ENCODE assay signal across 10 mouse cellular contexts in the genomic region with DNA sequence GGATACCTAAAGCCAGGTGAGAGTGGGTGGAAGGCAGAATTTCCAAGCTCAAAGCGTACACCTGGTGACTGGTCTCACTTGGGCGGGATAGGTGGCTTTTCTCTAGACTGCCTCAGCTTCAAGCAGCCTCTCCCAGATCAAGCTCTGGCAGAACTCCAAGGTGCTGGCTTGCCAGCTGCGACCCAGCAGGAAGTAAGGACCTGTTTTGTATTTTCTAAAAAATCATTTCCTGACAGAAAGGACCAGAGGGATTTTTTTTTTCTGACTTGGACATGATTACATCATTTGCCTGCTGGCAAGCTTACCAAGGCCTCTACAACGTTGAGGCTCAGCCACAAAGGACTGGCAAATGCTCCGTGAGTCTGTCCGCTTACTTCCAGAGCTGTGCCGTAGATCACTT. TPM values are rescaled to one million over a fixed set of nuclear protein-coding genes. Genes with fewer than 3 reads are reported as not detected.
A peak's percentile ranks its signal among the peaks of the same experiment; 100 is the strongest.
DNase-seq lines count a peak whose midpoint lies in the region; ATAC-seq and TF ChIP-seq lines count a peak whose summit lies in the region.
"Had no signal": no experiment of that assay in that cellular context is flagged by ENCODE, and none has a peak within 500 bp of the region (broad histone marks: within the 10 kb centered on the region; RNA-seq: fewer than 3 reads in every experiment).

No protein-coding gene starts in this region.

- peaks cover 13% of the 10 kb centered on the region for H3K27me3 ChIP-seq in heart, embryonic 11.5 days (ENCODE audit: control insufficient read depth, insufficient read depth, low read length)
- H3K27me3 ChIP-seq in lung, embryonic 14.5 days (ENCODE audit: insufficient read depth, low read length) = peaks cover 17% of the 10 kb centered on the region
- H3K27me3 ChIP-seq in hindbrain, embryonic 10.5 days (ENCODE audit: insufficient read depth, poor library complexity, severe bottlenecking) = peaks cover 19% of the 10 kb centered on the region
- H3K27me3 ChIP-seq in thymus, adult 2 months (ENCODE audit: control insufficient read depth, insufficient read depth, low read length) = no peaks in the 10 kb centered on the region

- no peaks in the 10 kb centered on the region for H3K36me3 ChIP-seq in heart, embryonic 11.5 days (ENCODE audit: control insufficient read depth, insufficient read depth, low read length)
- no peaks in the 10 kb centered on the region for H3K36me3 ChIP-seq in lung, embryonic 14.5 days (ENCODE audit: insufficient read depth)
- no peaks in the 10 kb centered on the region for H3K36me3 ChIP-seq in hindbrain, embryonic 10.5 days
- no peaks in the 10 kb centered on the region for H3K36me3 ChIP-seq in thymus, adult 2 months (ENCODE audit: control insufficient read depth, insufficient read depth, low read length)
- H3K36me3 ChIP-seq: stomach, embryonic 15.5 days had no signal

- DNase-seq in heart, adult 11 months = peak; percentile 98
- peak; percentile 85 for DNase-seq in MN1 (ENCODE audit: low spot score)
- peak; percentile 82 for DNase-seq in lung, embryonic 14.5 days
- no peak for DNase-seq in hindbrain, embryonic 10.5 days (ENCODE audit: low spot score)
- DNase-seq in thymus, adult 2 months = no peak

- TF ChIP-seq CTCF in lung, embryonic 14.5 days (IDR thresholded peaks at IDR 0.05; ENCODE audit: low read depth) = no peak
- no peak for TF ChIP-seq CTCF in thymus, adult 2 months (IDR thresholded peaks at IDR 0.05; ENCODE audit: borderline replicate concordance, control insufficient read depth, extremely low read depth, insufficient read depth, low read length, poor library complexity)

- no peak for TF ChIP-seq POLR2A in thymus, adult 2 months (IDR thresholded peaks at IDR 0.05; ENCODE audit: control insufficient read depth, extremely low read depth, insufficient read depth, low read length, poor library complexity)

- ATAC-seq in heart, embryonic 11.5 days (replicated peaks; ENCODE audit: insufficient number of reproducible peaks, low FRiP score, low TSS enrichment) = no peak
- ATAC-seq in common myeloid progenitor, adult 5-6 weeks (replicated peaks; ENCODE audit: low read depth, poor library complexity, severe bottlenecking) = peak; percentile 15
- ATAC-seq in lung, embryonic 14.5 days (ENCODE audit: insufficient read depth) = 0 out of 2 replicates have a peak, but pooled peaks have one; percentile 51
- no peak for ATAC-seq in frontal cortex, adult (ENCODE audit: low TSS enrichment)

- no peaks in the 10 kb centered on the region for H3K9me3 ChIP-seq in heart, embryonic 11.5 days (replicated peaks; ENCODE audit: control insufficient read depth, low read length)
- no peaks in the 10 kb centered on the region for H3K9me3 ChIP-seq in lung, embryonic 14.5 days (ENCODE audit: low read depth, low read length)
- no peaks in the 10 kb centered on the region for H3K9me3 ChIP-seq in hindbrain, embryonic 10.5 days
- H3K9me3 ChIP-seq: stomach, embryonic 15.5 days had no signal

- 59% methylated on average over 7 of the region's 7 CpGs for WGBS in heart, embryonic 11.5 days (ENCODE audit: insufficient replicate concordance)
- WGBS in lung, embryonic 14.5 days = 36% methylated on average over 7 of the region's 7 CpGs
- WGBS in hindbrain, embryonic 10.5 days = 72% methylated on average over 7 of the region's 7 CpGs
- WGBS in thymus, adult 2 months = 30% methylated on average over 7 of the region's 7 CpGs

- H3K4me3 ChIP-seq in heart, embryonic 11.5 days (ENCODE audit: low read depth, low read length) = no peak overlapping the region
- H3K4me3 ChIP-seq in lung, embryonic 14.5 days (ENCODE audit: low read depth, low read length) = no peak overlapping the region
- H3K4me3 ChIP-seq in hindbrain, embryonic 10.5 days = no peak overlapping the region
- H3K4me3 ChIP-seq in thymus, adult 2 months (ENCODE audit: control insufficient read depth, insufficient read depth, low read length) = no peak overlapping the region
- H3K4me3 ChIP-seq: stomach, embryonic 15.5 days had no signal

- peaks cover 2% of the 10 kb centered on the region; the same call in 1 of the 2 replicates for H3K4me1 ChIP-seq in heart, embryonic 11.5 days (ENCODE audit: control insufficient read depth, insufficient read depth, low read length)
- H3K4me1 ChIP-seq in lung, embryonic 14.5 days (ENCODE audit: insufficient read depth) = peaks cover 5% of the 10 kb centered on the region; the same call in 1 of the 2 replicates
- peaks cover 12% of the 10 kb centered on the region for H3K4me1 ChIP-seq in hindbrain, embryonic 10.5 days (replicated peaks)
- no peaks in the 10 kb centered on the region for H3K4me1 ChIP-seq in thymus, adult 2 months (replicated peaks; ENCODE audit: control insufficient read depth, insufficient read depth, low read length)

- no peak overlapping the region for H3K4me2 ChIP-seq in heart, embryonic 11.5 days
- H3K4me2 ChIP-seq in lung, embryonic 14.5 days = no peak overlapping the region
- H3K4me2 ChIP-seq: stomach, embryonic 15.5 days had no signal

- H3K9ac ChIP-seq in heart, embryonic 11.5 days (ENCODE audit: low read depth, low read length) = no peak overlapping the region
- no peak overlapping the region for H3K9ac ChIP-seq in lung, embryonic 14.5 days
- H3K9ac ChIP-seq: liver, embryonic 14.5 days; stomach, embryonic 15.5 days had no signal

- no peak overlapping the region for H3K27ac ChIP-seq in heart, embryonic 11.5 days (ENCODE audit: low read depth, low read length)
- no peak overlapping the region; the same call in 1 of the 2 replicates for H3K27ac ChIP-seq in lung, embryonic 14.5 days (ENCODE audit: low read depth)
- no peak overlapping the region for H3K27ac ChIP-seq in hindbrain, embryonic 10.5 days
- H3K27ac ChIP-seq in thymus, adult 2 months (ENCODE audit: control insufficient read depth, insufficient read depth, low read length) = no peak overlapping the region
- H3K27ac ChIP-seq: liver, embryonic 14.5 days; stomach, embryonic 15.5 days had no signal

RNA-seq across cellular contexts. Expression of gene Cxcl2, which starts 3.5 kb away (rescaled TPM):
- polyA plus RNA-seq in heart, embryonic 11.5 days (2014; fragmentation: Nextera tagmentation; extraction: Ambion mirVana) = not detected in 2 replicates
- 36.0 and 36.3 TPM in 2 replicates for total RNA-seq in common myeloid progenitor, adult 5-6 weeks (2017)
- polyA plus RNA-seq in lung, embryonic 14.5 days (2014; fragmentation: Nextera tagmentation; extraction: Ambion mirVana) = not detected in 2 replicates
- not detected in 2 replicates for polyA plus RNA-seq in hindbrain, embryonic 10.5 days (2016; fragmentation: Nextera tagmentation; extraction: Ambion mirVana)
- 18.0 and 23.5 TPM in 2 replicates for polyA plus RNA-seq in thymus, adult 2 months (2012; rRNA removed)
- polyA plus RNA-seq: stomach, embryonic 15.5 days had no signal

RNA-seq across cellular contexts. Expression of gene Cxcl1, which starts 9.1 kb away (rescaled TPM):
- 0.27 TPM in 1 of 2 replicates, not detected in the other for polyA plus RNA-seq in heart, embryonic 11.5 days (2014; fragmentation: Nextera tagmentation; extraction: Ambion mirVana)
- total RNA-seq in common myeloid progenitor, adult 5-6 weeks (2017) = not detected in 2 replicates
- 0.72 and 1.3 TPM in 2 replicates for polyA plus RNA-seq in lung, embryonic 14.5 days (2014; fragmentation: Nextera tagmentation; extraction: Ambion mirVana)
- polyA plus RNA-seq in hindbrain, embryonic 10.5 days (2016; fragmentation: Nextera tagmentation; extraction: Ambion mirVana) = not detected in 2 replicates
- polyA plus RNA-seq in thymus, adult 2 months (2012; rRNA removed) = 4.2 and 5.4 TPM in 2 replicates

RNA-seq across cellular contexts. Expression of gene Mthfd2l, which starts 30.8 kb away (rescaled TPM):
- polyA plus RNA-seq in heart, embryonic 11.5 days (2014; fragmentation: Nextera tagmentation; extraction: Ambion mirVana) = 32.5 and 33.3 TPM in 2 replicates
- 26.4 and 31.0 TPM in 2 replicates for total RNA-seq in common myeloid progenitor, adult 5-6 weeks (2017)
- polyA plus RNA-seq in lung, embryonic 14.5 days (2014; fragmentation: Nextera tagmentation; extraction: Ambion mirVana) = 49.9 and 51.2 TPM in 2 replicates
- polyA plus RNA-seq in hindbrain, embryonic 10.5 days (2016; fragmentation: Nextera tagmentation; extraction: Ambion mirVana) = 58.6 and 71.3 TPM in 2 replicates
- polyA plus RNA-seq in thymus, adult 2 months (2012; rRNA removed) = 23.5 and 32.5 TPM in 2 replicates

Comparison
In these comparisons a context has a peak if more than half of its experiments do, and no peak if none do; other contexts are left out.
1. DNase-seq: peak in heart, adult 11 months (single experiment), MN1 (single experiment) and lung, embryonic 14.5 days (single experiment); none in hindbrain, embryonic 10.5 days (single experiment) and thymus, adult 2 months (single experiment).
2. ATAC-seq: peak in common myeloid progenitor, adult 5-6 weeks (single experiment) and lung, embryonic 14.5 days (single experiment); none in heart, embryonic 11.5 days (single experiment) and frontal cortex, adult (single experiment).
3. RNA of gene Cxcl2, which starts 3.5 kb away (polyA plus RNA-seq): 18.0 to 23.5 TPM in thymus, adult 2 months; not detected in heart, embryonic 11.5 days, not detected in lung, embryonic 14.5 days and not detected in hindbrain, embryonic 10.5 days; every median in the first group is over 10 times any median in the second.